Comparison of ENCODE assay signal across 15 mouse cellular contexts in genomic region chr2:92770098-92770497, GRCm38 (mm10).
"Had no signal": no experiment of that assay in that cellular context is flagged by ENCODE, and none has a peak within 500 bp of the region (broad histone marks: within the 10 kb centered on the region; RNA-seq: fewer than 3 reads in every experiment).

No protein-coding gene starts in this region.

- H3K9ac ChIP-seq: liver, embryonic 13.5 days; liver, postnatal 0 days; lung, embryonic 15.5 days; midbrain, embryonic 13.5 days; neural tube, embryonic 12.5 days had no signal

- H3K9me3 ChIP-seq: liver, embryonic 13.5 days; lung, embryonic 15.5 days; midbrain, embryonic 13.5 days had no signal

- H3K27ac ChIP-seq: kidney, postnatal 0 days; liver, embryonic 13.5 days; lung, embryonic 15.5 days; midbrain, embryonic 13.5 days; neural tube, embryonic 12.5 days; stomach, postnatal 0 days had no signal

- H3K4me3 ChIP-seq: liver, embryonic 13.5 days; lung, embryonic 15.5 days; midbrain, embryonic 13.5 days; myocyte; neural tube, embryonic 12.5 days had no signal

- H3K4me1 ChIP-seq: liver, embryonic 13.5 days; lung, embryonic 15.5 days; midbrain, embryonic 13.5 days; neural tube, embryonic 12.5 days had no signal

- H3K4me2 ChIP-seq: liver, embryonic 13.5 days; lung, embryonic 15.5 days; midbrain, embryonic 13.5 days; neural tube, embryonic 12.5 days had no signal

- H3K36me3 ChIP-seq: liver, embryonic 13.5 days; lung, embryonic 15.5 days; midbrain, embryonic 13.5 days; neural tube, embryonic 12.5 days had no signal

- ATAC-seq: liver, postnatal 0 days; midbrain, embryonic 13.5 days had no signal

- H3K27me3 ChIP-seq: liver, embryonic 13.5 days; lung, embryonic 15.5 days; midbrain, embryonic 13.5 days; neural tube, embryonic 12.5 days had no signal

- DNase-seq: kidney, adult 9 months; kidney, postnatal 36 days; layer of hippocampus, adult 9-11 months; layer of hippocampus, postnatal 36 days; left cerebral cortex, postnatal 4 days; liver, embryonic 13.5 days; liver, postnatal 0 days; right cerebral cortex, postnatal 25 days; thymus, postnatal 4 days had no signal
